Mouse (Mus musculus) midbrain, embryonic 16.5 days (tissue): ENCODE data around the gene Epb41l2. TPM values are rescaled to one million over a fixed set of nuclear protein-coding genes. Genes with fewer than 3 reads are reported as not detected.

Source experiments
- ATAC-seq: fragments of 200-750 bp; cut with Nextera tagmentation; 2 replicates; pipeline ENCODE4 v1.8.0; 2017; ENCODE audit warnings: moderate TSS enrichment
- H3K27ac ChIP-seq: fragments of 300-500 bp; sonication (generic); 2 replicates; pipeline ENCODE4 v1.5.1; 2014; ENCODE audit warnings: mild to moderate bottlenecking, low read length, mixed read lengths
- H3K27me3 ChIP-seq: fragments of 300-500 bp; sonication (generic); 2 replicates; pipeline ENCODE4 v1.6.1; 2014; ENCODE audit warnings: low read depth, low read length, mixed read lengths; ENCODE audit not compliant: control insufficient read depth, insufficient read depth
- H3K36me3 ChIP-seq: fragments of 300-500 bp; sonication (generic); 2 replicates; pipeline ENCODE4 v1.6.1; 2014; ENCODE audit warnings: mild to moderate bottlenecking, low read length, moderate library complexity, mixed read lengths; ENCODE audit not compliant: control insufficient read depth, insufficient read depth
- H3K4me1 ChIP-seq: fragments of 300-500 bp; sonication (generic); 2 replicates; pipeline ENCODE4 v1.6.1; 2014; ENCODE audit warnings: mild to moderate bottlenecking, low read length, mixed read lengths; ENCODE audit not compliant: control insufficient read depth, insufficient read depth
- H3K4me2 ChIP-seq: fragments of 300-500 bp; sonication (generic); 2 replicates; pipeline ENCODE4 v1.6.1; 2014; ENCODE audit warnings: mild to moderate bottlenecking, low read length, mixed read lengths
- H3K4me3 ChIP-seq: fragments of 300-500 bp; sonication (generic); 2 replicates; pipeline ENCODE4 v1.5.1; 2014; ENCODE audit warnings: low read depth, mild to moderate bottlenecking, low read length, moderate library complexity, mixed read lengths
- H3K9ac ChIP-seq: fragments of 300-500 bp; sonication (generic); 2 replicates; pipeline ENCODE4 v1.6.1; 2014; ENCODE audit warnings: low read depth, low read length, mixed read lengths
- H3K9me3 ChIP-seq: fragments of 300-500 bp; sonication (generic); replicated peaks from 2 replicates; pipeline ENCODE4 v1.6.1; 2014; ENCODE audit warnings: mild to moderate bottlenecking, low read length, mixed read lengths; ENCODE audit not compliant: control insufficient read depth, poor library complexity, severe bottlenecking
- WGBS: fragments of 180-500 bp; shearing (Covaris S2); extraction: QIAGEN DNeasy Blood & Tissue Kit; methylation state at CpG from one replicate; pipeline ENCODE4 v1.1.7; 2014; 5-methylcytosine and 5-hydroxymethylcytosine counted together
- polyA plus RNA-seq: library from polyadenylated mRNA; unstranded; fragments of >200 nt; fragmentation: Nextera tagmentation; extraction: Ambion mirVana; gene quantifications from 2 replicates; pipeline ENCODE4 v1.2.1, GENCODE M21; 2015

The Epb41l2 gene
- polyA plus RNA-seq, 1 experiment from 2014 or later = 31.9 TPM

- no peak overlapping the region for H3K4me2 ChIP-seq
- no peak overlapping the region for H3K9ac ChIP-seq
- no peaks in the 10 kb centered on the region for H3K4me1 ChIP-seq
- 86% methylated on average over 4 of the region's 4 CpGs for WGBS
- no peaks in the 10 kb centered on the region for H3K36me3 ChIP-seq
- ATAC-seq = no peak
- H3K9me3 ChIP-seq = no peaks in the 10 kb centered on the region
- H3K27ac ChIP-seq = no peak overlapping the region
- no peaks in the 10 kb centered on the region for H3K27me3 ChIP-seq
- no peak overlapping the region for H3K4me3 ChIP-seq
These were observed 98.4 kb downstream of the Epb41l2 start for GRCm38 (mm10) chr10:25457996-25458395.

DNA sequence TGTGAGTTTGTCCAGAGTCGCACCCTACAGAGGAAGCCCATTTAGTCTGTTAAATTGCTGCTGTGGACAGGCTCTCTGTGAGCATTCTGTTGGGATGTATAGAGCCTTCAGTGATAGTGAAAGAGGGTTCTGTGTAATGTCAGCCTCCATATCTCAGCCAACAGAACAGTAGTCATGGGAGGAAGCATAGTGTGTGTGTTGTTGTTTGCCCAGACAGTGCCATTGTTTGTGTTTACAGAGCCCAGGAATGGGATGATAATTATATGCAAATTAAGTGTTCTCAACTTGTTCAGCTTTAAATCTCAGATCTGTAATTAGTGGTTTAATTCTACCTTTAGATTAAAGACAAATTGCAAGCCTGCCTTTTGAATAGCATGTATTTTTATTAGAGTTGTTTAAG, 102.2 kb downstream of the Epb41l2 start:
- Histone ChIP-seq H3K4me1 (no peaks in the 10 kb centered on the region), H3K9ac (no peak overlapping the region), H3K36me3 (no peaks in the 10 kb centered on the region), H3K4me3 (no peak overlapping the region), H3K27me3 (no peaks in the 10 kb centered on the region), H3K4me2 (no peak overlapping the region), H3K9me3 (no peaks in the 10 kb centered on the region), H3K27ac (no peak overlapping the region)
- WGBS = 92% methylated on average over 1 of the region's 1 CpGs
- ATAC-seq = no peak

- Histone ChIP-seq H3K27me3 (no peaks in the 10 kb centered on the region), H3K36me3 (no peaks in the 10 kb centered on the region), H3K4me2 (no peak overlapping the region), H3K4me1 (no peaks in the 10 kb centered on the region), H3K27ac (no peak overlapping the region), H3K4me3 (no peak overlapping the region), H3K9ac (no peak overlapping the region), H3K9me3 (no peaks in the 10 kb centered on the region)
- no peak for ATAC-seq
- WGBS = 78% methylated on average over 3 of the region's 3 CpGs
These were observed 103.1 kb downstream of the Epb41l2 start for GRCm38 (mm10) chr10:25462669-25463068.

- Histone ChIP-seq H3K4me3 (no peak overlapping the region), H3K4me2 (no peak overlapping the region), H3K9ac (no peak overlapping the region), H3K36me3 (no peaks in the 10 kb centered on the region), H3K27ac (no peak overlapping the region), H3K4me1 (no peaks in the 10 kb centered on the region), H3K9me3 (no peaks in the 10 kb centered on the region), H3K27me3 (no peaks in the 10 kb centered on the region)
- 65% methylated on average over 2 of the region's 2 CpGs for WGBS
- ATAC-seq = no peak
These were observed 106.9 kb downstream of the Epb41l2 start for GRCm38 (mm10) chr10:25466493-25466892.

- H3K27ac ChIP-seq = no peak overlapping the region
- no peak overlapping the region for H3K4me3 ChIP-seq
- no peaks in the 10 kb centered on the region for H3K4me1 ChIP-seq
- no peaks in the 10 kb centered on the region for H3K36me3 ChIP-seq
- no peak overlapping the region for H3K9ac ChIP-seq
- no peak overlapping the region for H3K4me2 ChIP-seq
- no peaks in the 10 kb centered on the region for H3K9me3 ChIP-seq
- no peak for ATAC-seq
- H3K27me3 ChIP-seq = no peaks in the 10 kb centered on the region
- 91% methylated on average over 2 of the region's 2 CpGs for WGBS
These were observed 112.3 kb downstream of the Epb41l2 start for GRCm38 (mm10) chr10:25471944-25472343.

DNA sequence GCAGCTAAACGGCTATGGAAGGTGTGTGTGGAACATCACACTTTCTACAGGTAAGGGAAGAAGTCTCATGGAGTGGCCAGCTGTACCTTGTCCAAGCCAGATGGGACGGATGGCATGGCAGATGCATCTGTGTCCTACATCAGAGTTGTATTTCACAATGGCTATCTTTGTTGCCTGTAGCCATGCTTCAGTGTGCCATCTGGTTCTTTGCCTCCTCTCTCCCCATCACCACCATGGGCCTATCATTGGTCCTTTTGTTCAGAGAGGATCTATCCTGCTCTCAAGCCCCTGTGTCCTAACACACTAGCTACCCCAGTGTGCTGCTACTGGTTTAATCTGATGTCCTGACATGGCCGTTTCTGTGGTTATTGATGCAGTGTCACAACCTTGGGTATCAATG, 120.1 kb downstream of the Epb41l2 start:
- no peaks in the 10 kb centered on the region for H3K36me3 ChIP-seq
- no peak for ATAC-seq
- no peak overlapping the region for H3K4me3 ChIP-seq
- no peak overlapping the region for H3K9ac ChIP-seq
- no peak overlapping the region for H3K27ac ChIP-seq
- WGBS = 96% methylated on average over 3 of the region's 3 CpGs
- H3K27me3 ChIP-seq = no peaks in the 10 kb centered on the region
- no peaks in the 10 kb centered on the region for H3K9me3 ChIP-seq
- H3K4me1 ChIP-seq = no peaks in the 10 kb centered on the region
- H3K4me2 ChIP-seq = no peak overlapping the region

DNA sequence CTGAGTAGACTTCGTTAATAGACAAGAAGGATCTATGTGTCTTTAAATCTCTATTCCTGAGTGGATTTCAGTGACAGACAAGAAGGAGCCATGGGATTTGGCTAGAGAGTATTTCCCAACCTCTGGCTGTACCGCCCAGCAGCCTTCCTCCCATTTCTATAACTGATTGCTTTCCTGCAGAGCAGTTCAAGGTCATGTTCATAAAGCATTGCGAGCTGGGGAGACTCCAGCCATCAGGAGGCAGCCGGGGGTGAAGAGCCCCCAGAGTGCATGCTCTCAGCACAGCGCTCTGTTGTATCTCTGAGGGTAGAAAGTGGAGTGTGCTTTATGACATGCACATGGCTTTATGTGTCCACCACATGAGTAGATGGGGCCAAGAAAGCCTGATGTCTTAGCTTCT, 123.2 kb downstream of the Epb41l2 start:
- Histone ChIP-seq H3K27me3 (no peaks in the 10 kb centered on the region), H3K4me3 (no peak overlapping the region), H3K27ac (no peak overlapping the region), H3K9ac (no peak overlapping the region), H3K4me1 (no peaks in the 10 kb centered on the region), H3K36me3 (no peaks in the 10 kb centered on the region), H3K4me2 (no peak overlapping the region), H3K9me3 (no peaks in the 10 kb centered on the region)
- no peak for ATAC-seq
- WGBS = 60% methylated on average over 5 of the region's 5 CpGs

DNA sequence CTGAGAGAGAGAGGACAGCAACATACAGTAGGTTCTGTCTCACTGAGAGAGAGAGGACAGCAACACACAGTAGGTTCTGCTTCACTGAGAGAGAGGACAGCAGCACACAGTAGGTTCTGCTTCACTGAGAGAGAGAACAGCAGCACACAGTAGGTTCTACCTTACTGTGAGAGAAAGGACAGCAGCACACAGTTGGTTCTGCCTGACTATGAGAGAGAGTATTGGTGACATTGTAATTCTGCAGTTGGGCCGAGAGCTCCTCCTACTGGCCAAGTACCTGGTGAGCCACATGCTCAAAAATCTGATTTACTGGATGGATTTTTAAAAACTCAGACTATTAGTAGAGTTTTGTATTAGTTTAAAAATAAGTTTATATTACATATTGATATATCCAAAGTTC, 128.9 kb downstream of the Epb41l2 start:
- no peak overlapping the region for H3K4me2 ChIP-seq
- H3K27me3 ChIP-seq = no peaks in the 10 kb centered on the region
- ATAC-seq = no peak
- H3K36me3 ChIP-seq = no peaks in the 10 kb centered on the region
- no peak overlapping the region for H3K27ac ChIP-seq
- WGBS = 24% methylated on average over 1 of the region's 1 CpGs
- H3K9ac ChIP-seq = no peak overlapping the region
- no peak overlapping the region for H3K4me3 ChIP-seq
- no peaks in the 10 kb centered on the region for H3K4me1 ChIP-seq
- H3K9me3 ChIP-seq = no peaks in the 10 kb centered on the region

DNA sequence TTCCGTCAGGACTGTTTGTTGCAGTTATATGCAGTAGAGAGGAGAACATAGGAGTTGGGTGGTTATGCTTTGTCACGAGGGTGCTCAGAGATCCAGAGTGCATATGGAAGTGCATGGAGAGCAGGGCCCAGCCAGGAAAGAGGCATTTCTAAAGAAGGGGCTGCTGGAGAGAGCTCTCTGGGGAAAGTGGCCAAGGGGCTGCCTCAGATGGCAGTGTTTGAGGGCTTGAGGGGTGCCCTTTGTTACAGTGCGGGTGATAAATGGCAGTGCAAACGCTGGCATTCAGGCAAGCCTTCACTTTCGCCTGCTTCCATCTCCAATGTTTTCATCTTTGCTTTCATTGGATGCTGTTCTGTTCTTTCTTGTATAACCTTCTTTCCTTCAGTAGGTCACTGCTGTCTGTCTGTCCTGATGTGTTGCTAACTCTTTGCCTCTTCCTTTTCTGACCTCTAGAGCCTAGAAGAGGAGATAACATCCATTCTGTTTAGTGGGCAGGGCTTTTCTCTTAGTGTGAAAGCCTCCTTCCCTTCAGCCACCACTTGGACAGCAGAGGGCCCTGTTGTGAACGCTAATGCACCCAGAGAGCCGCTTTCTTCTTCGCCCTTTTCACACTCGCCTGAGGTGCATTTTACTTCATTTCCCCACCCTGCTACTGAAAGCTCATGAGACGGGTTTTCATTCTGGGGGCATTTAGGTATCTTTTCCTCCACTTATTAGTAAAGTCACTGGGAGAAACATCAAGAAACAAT, 139.9 kb downstream of the Epb41l2 start:
- no peak overlapping the region for H3K27ac ChIP-seq
- no peaks in the 10 kb centered on the region for H3K36me3 ChIP-seq
- H3K9me3 ChIP-seq = no peaks in the 10 kb centered on the region
- ATAC-seq = no peak
- H3K4me1 ChIP-seq = no peaks in the 10 kb centered on the region
- no peak overlapping the region for H3K9ac ChIP-seq
- no peaks in the 10 kb centered on the region for H3K27me3 ChIP-seq
- H3K4me3 ChIP-seq = no peak overlapping the region
- H3K4me2 ChIP-seq = no peak overlapping the region
- WGBS = 64% methylated on average over 10 of the region's 10 CpGs
